Mouse (Mus musculus) liver, embryonic 14.5 days (tissue): ENCODE measurements around the gene Tpx2. TPM values are rescaled to one million over a fixed set of nuclear protein-coding genes. Genes with fewer than 3 reads are reported as not detected.

ENCODE experiments used
- ATAC-seq: fragments of 200-750 bp; cut with Nextera tagmentation; 2 replicates; pipeline ENCODE4 v1.8.0; 2017; ENCODE audit warnings: moderate number of reproducible peaks, mild to moderate bottlenecking, moderate library complexity; ENCODE audit not compliant: insufficient read depth
- DNase-seq, 3 experiments: peaks; one replicate each; pipeline ENCODE4 v3.0.0-alpha.2; 2012 to 2013; ENCODE audit warnings: low read depth in 3 of 3, low spot score in 3 of 3
- H3K27ac ChIP-seq: fragments of 300-500 bp; sonication (generic); 2 replicates; pipeline ENCODE4 v1.5.1; 2014; ENCODE audit warnings: moderate library complexity, mild to moderate bottlenecking, control low read depth, inconsistent platforms
- H3K27me3 ChIP-seq: fragments of 300-500 bp; sonication (generic); 2 replicates; pipeline ENCODE4 v1.6.1; 2014; ENCODE audit warnings: mild to moderate bottlenecking, low read length, moderate library complexity; ENCODE audit not compliant: control insufficient read depth, insufficient read depth
- H3K36me3 ChIP-seq: fragments of 300-500 bp; sonication (generic); replicated peaks from 2 replicates; pipeline ENCODE4 v1.6.1; 2014; ENCODE audit warnings: low read depth; ENCODE audit not compliant: control insufficient read depth, insufficient read depth
- H3K4me1 ChIP-seq, 2 experiments: fragments of 200-500 bp in 1 of 2; fragments of 300-500 bp in 1 of 2; sonication (generic) in 1 of 2; replicated peaks; 2 replicates each; pipeline ENCODE4 v1.6.1; 2012 to 2014; ENCODE audit warnings: antibody characterized with exemption in 1 of 2, inconsistent platforms in 1 of 2, low read length in 1 of 2; ENCODE audit not compliant: control insufficient read depth in 2 of 2, insufficient read depth in 2 of 2
- H3K4me2 ChIP-seq: fragments of 300-500 bp; sonication (generic); 2 replicates; pipeline ENCODE4 v1.6.1; 2014; ENCODE audit warnings: low read depth, mild to moderate bottlenecking, control low read depth, moderate library complexity
- H3K4me3 ChIP-seq, 2 experiments: fragments of 200-500 bp in 1 of 2; fragments of 300-500 bp in 1 of 2; sonication (generic) in 1 of 2; 2 replicates each; pipeline ENCODE4 v1.5.1; 2012 to 2014; ENCODE audit warnings: low read depth in 2 of 2, low read length in 2 of 2, mild to moderate bottlenecking in 2 of 2, control low read depth in 1 of 2, inconsistent platforms in 1 of 2, moderate library complexity in 1 of 2; ENCODE audit not compliant: insufficient read depth in 1 of 2
- H3K9ac ChIP-seq: fragments of 300-500 bp; sonication (generic); replicated peaks from 2 replicates; pipeline ENCODE4 v1.6.1; 2014; ENCODE audit warnings: mild to moderate bottlenecking, control low read depth, moderate library complexity
- H3K9me3 ChIP-seq: fragments of 300-500 bp; sonication (generic); 2 replicates; pipeline ENCODE4 v1.6.1; 2016; ENCODE audit warnings: low read length, mixed read lengths; ENCODE audit not compliant: control insufficient read depth
- CTCF ChIP-seq: IDR thresholded peaks from 2 replicates; pipeline ENCODE4 v1.5.1; 2016; ENCODE audit warnings: antibody characterized with exemption, low read depth, control low read depth
- EP300 ChIP-seq: IDR thresholded peaks from 2 replicates; pipeline ENCODE4 v1.6.1; 2016; ENCODE audit warnings: antibody characterized with exemption, low read depth
- WGBS: fragments of 180-500 bp; shearing (Covaris S2); extraction: QIAGEN DNeasy Blood & Tissue Kit; methylation state at CpG from one replicate; pipeline ENCODE4 v1.1.7; 2014; ENCODE audit not compliant: insufficient replicate concordance; 5-methylcytosine and 5-hydroxymethylcytosine counted together
- polyA plus RNA-seq, 2 experiments: library from polyadenylated mRNA; depleted of rRNA in 1 of 2; stranded (reverse) in 1 of 2; unstranded in 1 of 2; fragments of >200 nt; fragmentation: Nextera tagmentation in 1 of 2; extraction: Ambion mirVana in 1 of 2; gene quantifications; 2 replicates each; pipeline versions ENCODE4 v1.2.1 to v1.2.3; 2012 to 2014

Gene Tpx2
- polyA plus RNA-seq, 2 experiments, result 47.1 to 80.9 TPM

DNA sequence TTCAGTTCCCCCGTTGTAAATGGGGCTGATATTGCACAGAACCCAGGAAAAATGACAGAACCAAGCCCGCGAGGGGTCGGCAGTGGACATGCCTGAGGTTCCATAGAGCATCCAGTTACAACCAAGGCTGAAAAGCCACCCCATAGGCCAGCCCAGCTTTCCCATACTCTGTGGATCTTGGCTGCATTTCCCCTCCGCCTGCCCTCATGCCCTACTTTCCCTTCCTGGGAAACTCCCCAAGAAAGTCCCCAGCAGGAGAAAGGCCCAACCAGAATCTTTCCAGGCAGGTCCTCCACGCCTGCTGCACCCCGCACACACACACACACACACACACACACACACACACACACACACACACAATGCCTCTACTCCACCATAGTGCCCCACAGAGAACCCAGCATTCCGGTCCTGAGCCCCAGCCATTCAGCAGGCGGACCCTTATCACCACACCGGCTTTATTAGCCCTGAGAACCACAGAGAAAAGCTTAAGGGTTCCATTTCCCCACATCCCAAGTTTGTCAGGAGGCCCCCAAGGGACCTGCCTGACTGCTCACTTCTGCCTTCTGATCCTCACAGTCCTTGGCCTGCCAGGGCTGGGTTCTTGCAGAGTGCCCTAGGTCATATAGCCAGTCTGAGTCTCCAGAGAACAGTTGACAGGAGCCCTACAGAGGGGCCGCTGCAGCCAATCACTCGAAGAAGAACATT lies 83.8 kb downstream of the Tpx2 start:
- no peak overlapping the region for H3K27ac ChIP-seq
- ATAC-seq, result no peak

DNA sequence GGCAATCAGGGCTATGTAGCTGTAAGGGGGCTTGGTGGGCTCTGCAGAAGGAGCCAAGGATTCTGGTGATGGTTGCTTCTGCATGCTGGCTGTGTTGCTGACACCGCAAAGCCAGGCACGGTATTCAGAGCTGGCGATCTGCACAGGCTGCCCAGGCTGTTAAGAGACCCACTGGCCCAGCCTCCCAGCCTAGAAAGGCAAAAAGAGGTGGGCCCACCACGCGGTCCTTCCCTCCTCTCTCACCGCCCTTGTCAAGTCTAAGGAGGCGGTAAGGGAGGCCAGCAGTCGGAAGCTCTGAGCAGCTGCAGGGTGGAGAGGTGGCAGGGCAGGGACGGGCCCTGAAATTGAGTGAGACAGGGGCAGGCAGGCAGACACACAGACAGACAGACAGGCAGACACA lies 85.3 kb downstream of the Tpx2 start, which contains the start of gene Foxs1:
Foxs1 (minus strand) TSS at position 161 of the 400 bp plus-strand sequence.
- no peak for ATAC-seq
- Histone ChIP-seq H3K4me1 (peaks cover 0 to 2% of the 10 kb centered on the region in 2 experiments; a peak in 1 of 4 replicates), H3K4me2 (no peak within 1 kb of the TSS), H3K9me3 (no peaks in the 10 kb centered on the region), H3K9ac (no peak within 1 kb of the TSS), H3K27ac (no peak within 1 kb of the TSS), H3K4me3 (no peak within 1 kb of the TSS), H3K36me3 (no peaks in the 10 kb centered on the region), H3K27me3 (no peaks in the 10 kb centered on the region)
- no peak for DNase-seq
- TF ChIP-seq CTCF, result no peak
- TF ChIP-seq EP300, result no peak
- 21% methylated on average over 9 of the region's 9 CpGs for WGBS

More for the DNA sequence above, 83.8 kb downstream of the Tpx2 start:
- H3K4me1 ChIP-seq, result peaks cover 0 to 5% of the 10 kb centered on the region in 2 experiments; a peak in 1 of 4 replicates
- TF ChIP-seq CTCF, result no peak
- TF ChIP-seq EP300, result no peak
- H3K9ac ChIP-seq, result no peak overlapping the region
- no peaks in the 10 kb centered on the region for H3K9me3 ChIP-seq
- no peaks in the 10 kb centered on the region for H3K27me3 ChIP-seq
- no peak overlapping the region for H3K4me2 ChIP-seq
- WGBS, result 64% methylated on average over 12 of the region's 12 CpGs
- no peak overlapping the region for H3K4me3 ChIP-seq
- H3K36me3 ChIP-seq, result no peaks in the 10 kb centered on the region
- no peak for DNase-seq

DNA sequence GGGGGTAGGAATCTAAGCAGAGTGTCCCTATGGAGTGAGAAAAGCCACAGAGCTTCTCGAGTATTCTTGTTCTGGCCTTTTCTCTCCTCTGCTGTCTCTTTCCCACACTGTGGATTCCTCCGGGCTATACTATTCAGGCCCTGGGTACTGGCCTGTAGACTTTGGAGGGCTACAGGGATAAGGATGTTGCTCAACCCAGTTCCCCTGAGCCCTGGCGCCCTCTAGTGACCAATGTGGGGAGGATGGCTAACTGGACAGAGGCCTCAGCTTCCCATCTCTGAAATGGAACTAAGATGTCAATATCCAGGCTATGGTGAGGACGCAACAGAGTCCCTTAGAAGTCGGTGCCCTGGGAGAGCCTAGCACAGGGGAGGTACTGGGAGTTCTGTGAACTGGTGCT lies 85.8 kb downstream of the Tpx2 start:
- H3K9ac ChIP-seq, result no peak overlapping the region
- peaks cover 0 to 2% of the 10 kb centered on the region in 2 experiments; a peak in 1 of 4 replicates for H3K4me1 ChIP-seq
- ATAC-seq (no peak), DNase-seq (peak; percentile 15 to 35 (median 30))
- H3K9me3 ChIP-seq, result no peaks in the 10 kb centered on the region
- H3K4me3 ChIP-seq, result no peak overlapping the region
- no peak overlapping the region for H3K4me2 ChIP-seq
- TF ChIP-seq EP300 (no peak), CTCF (peak; percentile 87)
- H3K27me3 ChIP-seq, result no peaks in the 10 kb centered on the region
- H3K27ac ChIP-seq, result no peak overlapping the region
- WGBS, result 12% methylated on average over 5 of the region's 5 CpGs
- no peaks in the 10 kb centered on the region for H3K36me3 ChIP-seq

DNA sequence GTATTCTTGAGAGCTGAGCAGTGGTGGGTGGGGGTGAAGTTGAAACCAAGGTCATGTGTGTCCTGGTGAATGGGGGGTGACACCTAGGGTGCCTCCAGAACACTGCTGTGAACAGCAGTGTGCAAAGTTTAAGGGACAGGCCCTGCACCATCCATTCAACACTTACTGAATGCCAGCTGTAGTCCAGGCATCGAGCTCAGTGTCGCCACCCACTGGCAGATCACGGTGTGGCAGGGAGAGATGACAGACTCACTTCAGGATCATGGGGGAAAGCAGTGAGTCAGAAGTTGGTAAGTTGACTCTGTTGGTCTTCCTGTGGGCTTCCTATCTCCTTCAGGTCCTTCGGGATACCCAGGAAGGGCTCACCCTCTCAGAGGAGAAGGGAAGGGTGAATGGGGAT lies 92.1 kb downstream of the Tpx2 start:
- Histone ChIP-seq H3K9me3 (no peaks in the 10 kb centered on the region), H3K4me2 (no peak overlapping the region), H3K27me3 (peaks cover 33% of the 10 kb centered on the region), H3K27ac (no peak overlapping the region), H3K9ac (no peak overlapping the region), H3K4me1 (no peaks in the 10 kb centered on the region), H3K4me3 (no peak overlapping the region), H3K36me3 (no peaks in the 10 kb centered on the region)
- no peak for ATAC-seq
- DNase-seq, result no peak
- WGBS, result 3% methylated on average over 4 of the region's 4 CpGs
- TF ChIP-seq EP300 (no peak), CTCF (peak; percentile 93)

DNA sequence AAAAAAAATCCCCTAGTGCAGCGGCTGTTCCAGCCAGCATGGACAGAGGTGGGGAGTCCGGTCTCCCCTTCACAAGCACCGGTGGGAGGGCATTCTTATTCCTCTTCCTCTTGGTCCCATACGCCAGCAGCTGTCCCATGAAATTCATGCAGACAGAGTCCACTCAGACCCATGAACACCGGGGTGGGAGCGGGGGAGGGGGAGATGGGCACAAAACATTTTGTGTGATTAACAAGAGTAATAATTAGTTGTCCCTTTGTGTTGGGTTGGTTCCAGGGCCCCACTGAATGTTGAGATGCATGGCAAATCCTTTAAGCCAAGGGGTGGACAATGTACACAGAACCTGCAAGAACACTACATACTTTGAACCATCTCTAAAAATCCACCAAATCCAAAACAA lies 93.3 kb downstream of the Tpx2 start:
- WGBS, result 63% methylated on average over 6 of the region's 6 CpGs
- Histone ChIP-seq H3K27me3 (peaks cover 37% of the 10 kb centered on the region), H3K27ac (no peak overlapping the region), H3K36me3 (no peaks in the 10 kb centered on the region), H3K9me3 (no peaks in the 10 kb centered on the region), H3K9ac (no peak overlapping the region), H3K4me2 (no peak overlapping the region), H3K4me3 (no peak overlapping the region), H3K4me1 (no peaks in the 10 kb centered on the region)
- DNase-seq (no peak), ATAC-seq (no peak)
- no peak for TF ChIP-seq CTCF
- no peak for TF ChIP-seq EP300
